Mouse (Mus musculus): ENCODE data around the gene Herc2. TPM values are rescaled to one million over a fixed set of nuclear protein-coding genes. Genes with fewer than 3 reads are reported as not detected.

Gene Herc2
- total and polyA plus RNA-seq, 3 experiments = 4.0 to 51.5 (median 39.1) TPM

GRCm38 (mm10) chr7:56042353-56042752, 7.6 kb upstream of the Herc2 start:
- Histone ChIP-seq H3K4me1 (ENCODE audit: insufficient read depth, low read depth, low read length) (peaks cover 37% of the 10 kb centered on the region), H3K4me3 (ENCODE audit: low read depth, low read length) (no peak overlapping the region), H3K27me3 (ENCODE audit: insufficient read depth, low read length) (no peaks in the 10 kb centered on the region), H3K9me3 (replicated peaks) (no peaks in the 10 kb centered on the region), H3K36me3 (replicated peaks) (no peaks in the 10 kb centered on the region)
- TF ChIP-seq GATA1 (IDR thresholded peaks at IDR 0.05; ENCODE audit: borderline replicate concordance, low read length) (no peak), TAL1 (conservative IDR thresholded peaks at IDR 0.05; ENCODE audit: low read depth, low read length) (no peak), GATA2 (IDR thresholded peaks at IDR 0.05; ENCODE audit: borderline replicate concordance, low read depth, low read length) (no peak), CTCF (IDR thresholded peaks at IDR 0.05; ENCODE audit: low read depth, low read length) (peak; percentile 87), POLR2AphosphoS5 (IDR thresholded peaks at IDR 0.05; ENCODE audit: insufficient replicate concordance, low read depth, low read length) (no peak)
- DNase-seq (ENCODE audit: low spot score) (peak; percentile 33), ATAC-seq (ENCODE audit: extremely low read depth, insufficient number of reproducible peaks, low FRiP score, poor library complexity, severe bottlenecking) (peak; percentile 47; the same call in 1 of the 2 replicates)

DNA sequence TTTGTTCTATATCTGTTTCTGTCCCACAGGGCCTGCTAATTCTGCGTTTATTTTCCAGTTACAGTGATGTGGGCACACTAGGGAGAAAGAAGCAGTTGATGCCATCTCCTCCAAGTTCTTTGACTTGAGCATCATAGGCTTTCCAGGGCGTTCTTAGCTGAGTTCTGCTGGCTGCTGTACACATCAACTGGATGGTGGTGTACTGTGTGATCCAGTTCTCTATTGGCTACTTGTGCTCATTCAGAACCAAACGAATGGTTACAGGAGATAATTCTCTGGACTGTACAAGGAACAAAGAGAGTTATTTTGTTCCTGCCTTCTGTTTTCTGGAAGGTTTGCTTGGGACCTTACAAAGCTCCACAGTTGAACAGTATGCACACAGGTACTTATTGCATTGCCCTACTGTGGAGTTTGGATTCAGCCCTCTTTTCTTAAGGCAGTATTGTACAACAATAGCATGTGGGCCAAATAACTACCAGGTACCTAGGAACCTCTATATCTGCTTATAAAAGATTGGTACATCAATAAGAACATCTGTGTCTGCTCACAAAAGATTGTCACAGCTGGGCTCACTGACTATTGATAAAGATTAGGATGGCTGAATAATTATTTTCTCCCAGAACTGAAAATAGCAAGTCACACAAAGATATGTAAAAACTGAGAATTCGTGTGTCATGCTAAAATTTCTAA, 6.3 kb upstream of the Herc2 start:
- no peak for DNase-seq (ENCODE audit: low spot score)
- Histone ChIP-seq H3K4me1 (ENCODE audit: insufficient read depth, low read depth, low read length) (peaks cover 40% of the 10 kb centered on the region), H3K4me3 (ENCODE audit: low read depth, low read length) (no peak overlapping the region), H3K9me3 (replicated peaks) (no peaks in the 10 kb centered on the region), H3K36me3 (replicated peaks) (no peaks in the 10 kb centered on the region), H3K27me3 (ENCODE audit: insufficient read depth, low read length) (no peaks in the 10 kb centered on the region)
- TF ChIP-seq CTCF (IDR thresholded peaks at IDR 0.05; ENCODE audit: low read depth, low read length) (no peak), TAL1 (conservative IDR thresholded peaks at IDR 0.05; ENCODE audit: low read depth, low read length) (peak; percentile 80)
- peak; percentile 87 for ATAC-seq (ENCODE audit: extremely low read depth, insufficient number of reproducible peaks, low FRiP score, poor library complexity, severe bottlenecking)

DNA sequence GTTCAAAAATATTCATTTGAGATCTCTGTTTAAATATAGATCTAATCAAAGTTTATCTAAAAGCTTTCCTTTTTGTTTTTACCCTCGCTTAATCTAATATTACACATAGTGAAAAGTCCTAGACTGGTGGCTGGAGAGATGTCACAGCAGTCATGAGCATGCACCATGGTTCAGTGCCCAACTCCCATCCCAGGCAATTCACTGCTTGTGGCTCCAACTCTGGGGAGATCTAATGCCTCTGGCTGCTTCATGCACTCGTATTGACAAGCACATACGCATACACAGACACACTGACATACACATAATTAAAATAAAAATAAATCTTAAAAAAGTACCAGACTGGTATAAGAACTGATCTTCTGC, 5.7 kb upstream of the Herc2 start:
- TF ChIP-seq GATA2 (IDR thresholded peaks at IDR 0.05; ENCODE audit: borderline replicate concordance, low read depth, low read length) (no peak), GATA1 (IDR thresholded peaks at IDR 0.05; ENCODE audit: borderline replicate concordance, low read length) (no peak), POLR2AphosphoS5 (IDR thresholded peaks at IDR 0.05; ENCODE audit: insufficient replicate concordance, low read depth, low read length) (no peak), TAL1 (conservative IDR thresholded peaks at IDR 0.05; ENCODE audit: low read depth, low read length) (no peak), CTCF (IDR thresholded peaks at IDR 0.05; ENCODE audit: low read depth, low read length) (no peak)
- Histone ChIP-seq H3K27me3 (ENCODE audit: insufficient read depth, low read length) (no peaks in the 10 kb centered on the region), H3K36me3 (replicated peaks) (no peaks in the 10 kb centered on the region), H3K4me3 (ENCODE audit: low read depth, low read length) (no peak overlapping the region; the same call in 1 of the 2 replicates), H3K4me1 (ENCODE audit: insufficient read depth, low read depth, low read length) (peaks cover 45% of the 10 kb centered on the region), H3K9me3 (replicated peaks) (no peaks in the 10 kb centered on the region)
- ATAC-seq (ENCODE audit: extremely low read depth, insufficient number of reproducible peaks, low FRiP score, poor library complexity, severe bottlenecking) = peak; percentile 30; the same call in 1 of the 2 replicates
- DNase-seq (ENCODE audit: low spot score) = no peak

GRCm38 (mm10) chr7:56047178-56047577, 2.8 kb upstream of the Herc2 start:
- no peak for DNase-seq (ENCODE audit: low spot score)
- TF ChIP-seq GATA2 (IDR thresholded peaks at IDR 0.05; ENCODE audit: borderline replicate concordance, low read depth, low read length) = no peak
- no peak for TF ChIP-seq POLR2AphosphoS5 (IDR thresholded peaks at IDR 0.05; ENCODE audit: insufficient replicate concordance, low read depth, low read length)
- no peak for TF ChIP-seq GATA1 (IDR thresholded peaks at IDR 0.05; ENCODE audit: borderline replicate concordance, low read length)
- TF ChIP-seq TAL1 (conservative IDR thresholded peaks at IDR 0.05; ENCODE audit: low read depth, low read length) = no peak
- no peak for TF ChIP-seq CTCF (IDR thresholded peaks at IDR 0.05; ENCODE audit: low read depth, low read length)
- no peak overlapping the region for H3K4me3 ChIP-seq (ENCODE audit: low read depth, low read length)
- no peaks in the 10 kb centered on the region for H3K9me3 ChIP-seq (replicated peaks)
- ATAC-seq (ENCODE audit: extremely low read depth, insufficient number of reproducible peaks, low FRiP score, poor library complexity, severe bottlenecking) = no peak
- H3K36me3 ChIP-seq (replicated peaks) = no peaks in the 10 kb centered on the region
- peaks cover 49% of the 10 kb centered on the region for H3K4me1 ChIP-seq (ENCODE audit: insufficient read depth, low read depth, low read length)
- H3K27me3 ChIP-seq (ENCODE audit: insufficient read depth, low read length) = no peaks in the 10 kb centered on the region

GRCm38 (mm10) chr7:56050487-56050911, 503 bp downstream of the Herc2 start:
- Histone ChIP-seq H3K9me3 (replicated peaks) (no peaks in the 10 kb centered on the region), H3K36me3 (replicated peaks) (peaks cover 15% of the 10 kb centered on the region), H3K4me3 (ENCODE audit: low read depth, low read length) (peak overlapping the region; percentile 78), H3K4me1 (ENCODE audit: insufficient read depth, low read depth, low read length) (peaks cover 27% of the 10 kb centered on the region), H3K27me3 (ENCODE audit: insufficient read depth, low read length) (no peaks in the 10 kb centered on the region)
- TF ChIP-seq TAL1 (conservative IDR thresholded peaks at IDR 0.05; ENCODE audit: low read depth, low read length) (no peak), POLR2AphosphoS5 (IDR thresholded peaks at IDR 0.05; ENCODE audit: insufficient replicate concordance, low read depth, low read length) (no peak), GATA2 (IDR thresholded peaks at IDR 0.05; ENCODE audit: borderline replicate concordance, low read depth, low read length) (no peak), GATA1 (IDR thresholded peaks at IDR 0.05; ENCODE audit: borderline replicate concordance, low read length) (no peak), CTCF (IDR thresholded peaks at IDR 0.05; ENCODE audit: low read depth, low read length) (no peak)
- no peak for DNase-seq (ENCODE audit: low spot score)
- ATAC-seq (ENCODE audit: extremely low read depth, insufficient number of reproducible peaks, low FRiP score, poor library complexity, severe bottlenecking) = no peak

- Histone ChIP-seq H3K9me3 (replicated peaks) (no peaks in the 10 kb centered on the region), H3K27me3 (ENCODE audit: insufficient read depth, low read length) (no peaks in the 10 kb centered on the region), H3K36me3 (replicated peaks) (peaks cover 31% of the 10 kb centered on the region), H3K4me1 (ENCODE audit: insufficient read depth, low read depth, low read length) (peaks cover 30% of the 10 kb centered on the region), H3K4me3 (ENCODE audit: low read depth, low read length) (no peak overlapping the region)
- DNase-seq (ENCODE audit: low spot score) (peak; percentile 11), ATAC-seq (ENCODE audit: extremely low read depth, insufficient number of reproducible peaks, low FRiP score, poor library complexity, severe bottlenecking) (no peak)
- no peak for TF ChIP-seq POLR2AphosphoS5 (IDR thresholded peaks at IDR 0.05; ENCODE audit: insufficient replicate concordance, low read depth, low read length)
Observed at GRCm38 (mm10) chr7:56052996-56053395, 3.0 kb downstream of the Herc2 start.
